Mouse (Mus musculus) left cerebral cortex, postnatal 4 days (tissue): Measurements from ENCODE around the gene Gli3. TPM values are rescaled to one million over a fixed set of nuclear protein-coding genes. Genes with fewer than 3 reads are reported as not detected.

Experiments used
- DNase-seq: peaks from one replicate; pipeline ENCODE4 v3.0.0-alpha.2; 2022
- intact Hi-C: fragments of 180-260 bp; cut with DNase I; formaldehyde crosslinking; loops from one replicate; pipeline ENCODE4 v1.15.1; 2025
- total RNA-seq, 2 experiments: library from RNA; stranded (reverse); gene quantifications; 2 replicates each; pipeline ENCODE4 v1.2.3; 2021

Gli3 gene
- total RNA-seq, result 1 to 10 TPM; 8.1 to 8.2 TPM

- intact Hi-C loops, result loop anchor here (10.0 kb wide), 2 partner anchors 252 to 788 kb away; no protein-coding TSS in a partner anchor
Observed at GRCm38 (mm10) chr13:15462830-15463491, at the start of gene Gli3. Gli3 (plus strand) TSS chr13:15463235.

GRCm38 (mm10) chr13:15421182-15421750, 41.8 kb upstream of the Gli3 start:
- no peak for DNase-seq
- intact Hi-C loops, result no loop called here

More at GRCm38 (mm10) chr13:15462830-15463491, at the start of gene Gli3:
- DNase-seq, result peak; percentile 78

GRCm38 (mm10) chr13:15442002-15442401, 21.0 kb upstream of the Gli3 start:
- intact Hi-C loops, result no loop called here
- DNase-seq, result no peak

GRCm38 (mm10) chr13:15444312-15444711, 18.7 kb upstream of the Gli3 start:
- no peak for DNase-seq
- intact Hi-C loops, result no loop called here

GRCm38 (mm10) chr13:15445591-15445990, 17.4 kb upstream of the Gli3 start:
- intact Hi-C loops, result no loop called here
- DNase-seq, result no peak

GRCm38 (mm10) chr13:15446004-15446403, 17.0 kb upstream of the Gli3 start:
- intact Hi-C loops, result no loop called here
- no peak for DNase-seq

- no peak for DNase-seq
- intact Hi-C loops, result no loop called here
Observed at GRCm38 (mm10) chr13:15446782-15447564, 16.1 kb upstream of the Gli3 start.

- DNase-seq, result no peak
- intact Hi-C loops, result no loop called here
Observed at GRCm38 (mm10) chr13:15450941-15451340, 12.1 kb upstream of the Gli3 start.

GRCm38 (mm10) chr13:15457841-15458240, 5.2 kb upstream of the Gli3 start:
- intact Hi-C loops, result no loop called here
- no peak for DNase-seq

GRCm38 (mm10) chr13:15461926-15462325, 1.1 kb upstream of the Gli3 start:
- intact Hi-C loops, result loop anchor here (10.0 kb wide), 2 partner anchors 253 to 787 kb away; no protein-coding TSS in a partner anchor
- DNase-seq, result no peak

- peak; percentile 53 for DNase-seq
- intact Hi-C loops, result loop anchor here (10.0 kb wide), 2 partner anchors 251 to 789 kb away; no protein-coding TSS in a partner anchor
Observed at GRCm38 (mm10) chr13:15463492-15464080, 551 bp downstream of the Gli3 start.

- intact Hi-C loops, result loop anchor here (10.0 kb wide), 2 partner anchors 251 to 789 kb away; no protein-coding TSS in a partner anchor
- peak; percentile 35 for DNase-seq
Observed at GRCm38 (mm10) chr13:15464081-15464526, 1.1 kb downstream of the Gli3 start.

- intact Hi-C loops, result loop anchor here (10.0 kb wide), 2 partner anchors 250 to 790 kb away; no protein-coding TSS in a partner anchor
Observed at GRCm38 (mm10) chr13:15464741-15465250, 1.8 kb downstream of the Gli3 start.

GRCm38 (mm10) chr13:15466496-15466895, 3.5 kb downstream of the Gli3 start:
- no peak for DNase-seq
- intact Hi-C loops, result loop anchor here (10.0 kb wide), 2 partner anchors 248 to 792 kb away; no protein-coding TSS in a partner anchor

More at GRCm38 (mm10) chr13:15464741-15465250, 1.8 kb downstream of the Gli3 start:
- peak; percentile 5 for DNase-seq

GRCm38 (mm10) chr13:15467409-15467808, 4.4 kb downstream of the Gli3 start:
- intact Hi-C loops, result loop anchor here (10.0 kb wide), 2 partner anchors 247 to 793 kb away; no protein-coding TSS in a partner anchor
- no peak for DNase-seq

GRCm38 (mm10) chr13:15468421-15468820, 5.4 kb downstream of the Gli3 start:
- intact Hi-C loops, result loop anchor here (10.0 kb wide), 2 partner anchors 246 to 794 kb away; no protein-coding TSS in a partner anchor
- no peak for DNase-seq

- intact Hi-C loops, result no loop called here
- DNase-seq, result no peak
Observed at GRCm38 (mm10) chr13:15470056-15470455, 7.0 kb downstream of the Gli3 start.

GRCm38 (mm10) chr13:15472712-15473111, 9.7 kb downstream of the Gli3 start:
- DNase-seq, result peak; percentile 9
- intact Hi-C loops, result no loop called here

- intact Hi-C loops, result no loop called here
- no peak for DNase-seq
Observed at GRCm38 (mm10) chr13:15474393-15474792, 11.4 kb downstream of the Gli3 start.
